Mouse (Mus musculus): ENCODE data around the gene Cdc42ep2. TPM values are rescaled to one million over a fixed set of nuclear protein-coding genes. Genes with fewer than 3 reads are reported as not detected.

The Cdc42ep2 gene
- polyA plus RNA-seq, 1 experiment from 2014 or later = 14.2 TPM

DNA sequence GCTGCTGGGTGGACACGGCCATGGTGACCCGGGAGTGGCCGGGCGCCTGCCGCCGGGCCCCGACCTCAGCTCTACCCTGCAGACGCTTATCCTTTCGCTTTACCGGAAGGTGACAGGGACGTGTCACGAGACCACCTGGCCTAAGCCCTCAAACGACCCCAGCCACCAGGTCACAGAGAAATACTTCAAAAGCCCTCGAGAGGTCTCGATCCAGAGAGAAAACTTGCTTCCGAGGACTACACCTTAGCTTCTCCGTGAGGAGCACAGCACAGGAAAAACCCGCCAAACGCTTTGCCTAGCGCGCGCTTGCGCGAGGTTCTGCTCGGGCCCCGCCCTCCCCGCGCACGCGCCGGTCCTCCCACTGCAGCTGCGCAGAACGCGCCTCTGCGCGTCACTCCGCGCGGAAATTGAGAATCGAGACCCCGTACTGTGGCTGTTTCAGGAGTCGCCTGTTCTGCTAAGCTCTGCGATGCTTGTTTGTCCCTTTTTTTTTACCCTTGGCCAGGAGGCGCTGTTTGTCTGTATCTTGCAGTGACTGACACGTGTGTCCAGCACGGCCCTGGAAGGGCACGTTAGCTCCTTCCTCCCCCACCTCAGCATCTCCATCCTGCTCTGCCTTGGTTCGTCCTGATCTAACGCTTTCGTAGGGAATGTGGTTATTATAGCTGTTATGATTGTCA is 39.4 kb upstream of the Cdc42ep2 start, which contains the start of gene Pola2:
TSS of gene Pola2 (minus strand) at position 320 of the 680 bp plus-strand sequence.
- peak; percentile 35; the same call in 1 of the 2 replicates for TF ChIP-seq CTCF (IDR thresholded peaks at IDR 0.05; ENCODE audit: low read depth)
- Histone ChIP-seq H3K27ac (peak within 1 kb of the TSS; percentile 9; the same call in 1 of the 2 replicates), H3K9ac (ENCODE audit: low read depth, low read length) (peak within 1 kb of the TSS; percentile 59), H3K4me2 (ENCODE audit: low read length) (peak within 1 kb of the TSS; percentile 89), H3K36me3 (ENCODE audit: insufficient read depth, low read length) (peaks cover 6% of the 10 kb centered on the region; the same call in 1 of the 2 replicates), H3K27me3 (ENCODE audit: insufficient read depth, low read length) (no peaks in the 10 kb centered on the region), H3K9me3 (replicated peaks; ENCODE audit: low read length) (no peaks in the 10 kb centered on the region), H3K4me1 (replicated peaks; ENCODE audit: insufficient read depth, low read length) (peaks cover 6% of the 10 kb centered on the region; the same call in 1 of the 2 replicates), H3K4me3 (replicated peaks; ENCODE audit: low read depth, low read length) (peak within 1 kb of the TSS; percentile 54)
- DNase-seq (ENCODE audit: low spot score) = peak; percentile 91
- ATAC-seq (replicated peaks; ENCODE audit: low FRiP score, low read depth) = peak; percentile 71
- under 1% methylated on average over 50 of the region's 50 CpGs for WGBS

DNA sequence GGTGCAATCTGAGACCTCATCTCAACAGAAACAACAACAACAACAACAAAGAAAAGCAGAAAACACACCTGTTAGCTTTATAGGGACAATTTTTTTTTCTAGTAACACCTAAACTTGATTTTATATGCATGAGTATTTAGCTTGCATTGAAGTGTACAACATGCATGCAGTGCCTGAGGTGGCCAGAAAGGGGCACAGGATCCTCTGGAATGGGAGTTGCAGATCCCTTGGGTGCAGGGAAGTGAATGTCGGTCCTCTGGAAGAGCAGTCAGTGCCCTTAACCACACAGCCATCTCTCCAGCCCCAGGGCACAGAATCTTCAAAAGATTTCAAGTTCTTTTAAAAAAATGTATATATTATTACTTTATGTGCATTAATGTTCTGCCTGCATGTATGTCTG is 38.0 kb upstream of the Cdc42ep2 start:
- Histone ChIP-seq H3K9ac (ENCODE audit: low read depth, low read length) (no peak overlapping the region), H3K9me3 (replicated peaks; ENCODE audit: low read length) (no peaks in the 10 kb centered on the region), H3K4me1 (replicated peaks; ENCODE audit: insufficient read depth, low read length) (peaks cover 6% of the 10 kb centered on the region; the same call in 1 of the 2 replicates), H3K4me2 (ENCODE audit: low read length) (peak overlapping the region; percentile 89), H3K27ac (no peak overlapping the region), H3K4me3 (replicated peaks; ENCODE audit: low read depth, low read length) (no peak overlapping the region), H3K36me3 (ENCODE audit: insufficient read depth, low read length) (peaks cover 6% of the 10 kb centered on the region; the same call in 1 of the 2 replicates), H3K27me3 (ENCODE audit: insufficient read depth, low read length) (no peaks in the 10 kb centered on the region)
- TF ChIP-seq CTCF (IDR thresholded peaks at IDR 0.05; ENCODE audit: low read depth) = peak; percentile 45
- 10% methylated on average over 1 of the region's 1 CpGs for WGBS
- ATAC-seq (replicated peaks; ENCODE audit: low FRiP score, low read depth) (no peak), DNase-seq (ENCODE audit: low spot score) (peak; percentile 27)

DNA sequence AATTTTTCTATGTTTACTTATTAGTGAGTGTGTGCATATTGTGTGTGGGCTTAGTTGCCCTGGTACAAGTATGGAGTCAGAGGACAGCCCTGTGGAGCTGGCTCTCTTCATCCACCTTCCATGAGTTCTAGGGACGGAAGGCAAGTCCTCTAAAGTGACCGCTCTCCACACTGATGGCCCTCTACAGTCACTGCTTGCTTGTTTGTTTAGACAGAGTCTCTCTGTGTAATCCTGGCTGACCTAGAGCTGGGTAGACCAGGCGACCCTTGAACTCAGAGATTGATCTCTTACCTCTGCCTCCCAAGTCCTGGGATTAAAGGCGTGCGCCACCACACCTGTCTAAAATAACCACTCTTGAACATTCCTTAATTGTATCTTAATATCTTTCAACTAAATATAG is 32.8 kb upstream of the Cdc42ep2 start:
- Histone ChIP-seq H3K27me3 (ENCODE audit: insufficient read depth, low read length) (no peaks in the 10 kb centered on the region), H3K36me3 (ENCODE audit: insufficient read depth, low read length) (peaks cover 6% of the 10 kb centered on the region; the same call in 1 of the 2 replicates), H3K4me1 (replicated peaks; ENCODE audit: insufficient read depth, low read length) (peaks cover 30% of the 10 kb centered on the region), H3K9me3 (replicated peaks; ENCODE audit: low read length) (no peaks in the 10 kb centered on the region), H3K9ac (ENCODE audit: low read depth, low read length) (no peak overlapping the region), H3K27ac (no peak overlapping the region), H3K4me3 (replicated peaks; ENCODE audit: low read depth, low read length) (no peak overlapping the region), H3K4me2 (ENCODE audit: low read length) (no peak overlapping the region)
- TF ChIP-seq CTCF (IDR thresholded peaks at IDR 0.05; ENCODE audit: low read depth) = no peak
- WGBS = 88% methylated on average over 5 of the region's 5 CpGs
- no peak for DNase-seq (ENCODE audit: low spot score)
- no peak for ATAC-seq (replicated peaks; ENCODE audit: low FRiP score, low read depth)

DNA sequence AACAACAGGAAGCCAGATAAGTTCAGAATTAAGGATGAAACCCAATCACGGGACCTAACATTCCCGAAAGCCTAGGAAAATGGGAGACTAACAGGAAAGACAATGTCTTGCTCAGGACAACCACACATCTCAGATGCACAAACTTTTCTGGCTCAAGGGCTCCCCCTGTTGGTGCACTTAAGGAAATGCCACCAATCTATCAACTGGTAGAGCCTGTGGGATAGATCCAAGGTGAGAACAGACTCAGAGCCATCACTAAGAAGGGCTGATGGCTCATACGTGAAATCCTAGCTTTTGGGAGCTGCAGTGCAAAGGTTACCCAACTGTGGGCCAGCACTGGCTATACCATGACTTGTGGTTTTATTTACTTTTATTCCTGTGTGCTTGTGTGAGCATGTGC is 32.1 kb upstream of the Cdc42ep2 start:
- DNase-seq (ENCODE audit: low spot score) = peak; percentile 91
- TF ChIP-seq CTCF (IDR thresholded peaks at IDR 0.05; ENCODE audit: low read depth) = peak; percentile 97
- Histone ChIP-seq H3K4me2 (ENCODE audit: low read length) (no peak overlapping the region), H3K9me3 (replicated peaks; ENCODE audit: low read length) (no peaks in the 10 kb centered on the region), H3K9ac (ENCODE audit: low read depth, low read length) (no peak overlapping the region), H3K4me3 (replicated peaks; ENCODE audit: low read depth, low read length) (no peak overlapping the region), H3K27ac (no peak overlapping the region), H3K27me3 (ENCODE audit: insufficient read depth, low read length) (no peaks in the 10 kb centered on the region), H3K4me1 (replicated peaks; ENCODE audit: insufficient read depth, low read length) (peaks cover 35% of the 10 kb centered on the region), H3K36me3 (ENCODE audit: insufficient read depth, low read length) (peaks cover 7% of the 10 kb centered on the region; the same call in 1 of the 2 replicates)
- ATAC-seq (replicated peaks; ENCODE audit: low FRiP score, low read depth) = no peak; the same call in 1 of the 2 replicates
- WGBS = 13% methylated on average over 3 of the region's 3 CpGs

DNA sequence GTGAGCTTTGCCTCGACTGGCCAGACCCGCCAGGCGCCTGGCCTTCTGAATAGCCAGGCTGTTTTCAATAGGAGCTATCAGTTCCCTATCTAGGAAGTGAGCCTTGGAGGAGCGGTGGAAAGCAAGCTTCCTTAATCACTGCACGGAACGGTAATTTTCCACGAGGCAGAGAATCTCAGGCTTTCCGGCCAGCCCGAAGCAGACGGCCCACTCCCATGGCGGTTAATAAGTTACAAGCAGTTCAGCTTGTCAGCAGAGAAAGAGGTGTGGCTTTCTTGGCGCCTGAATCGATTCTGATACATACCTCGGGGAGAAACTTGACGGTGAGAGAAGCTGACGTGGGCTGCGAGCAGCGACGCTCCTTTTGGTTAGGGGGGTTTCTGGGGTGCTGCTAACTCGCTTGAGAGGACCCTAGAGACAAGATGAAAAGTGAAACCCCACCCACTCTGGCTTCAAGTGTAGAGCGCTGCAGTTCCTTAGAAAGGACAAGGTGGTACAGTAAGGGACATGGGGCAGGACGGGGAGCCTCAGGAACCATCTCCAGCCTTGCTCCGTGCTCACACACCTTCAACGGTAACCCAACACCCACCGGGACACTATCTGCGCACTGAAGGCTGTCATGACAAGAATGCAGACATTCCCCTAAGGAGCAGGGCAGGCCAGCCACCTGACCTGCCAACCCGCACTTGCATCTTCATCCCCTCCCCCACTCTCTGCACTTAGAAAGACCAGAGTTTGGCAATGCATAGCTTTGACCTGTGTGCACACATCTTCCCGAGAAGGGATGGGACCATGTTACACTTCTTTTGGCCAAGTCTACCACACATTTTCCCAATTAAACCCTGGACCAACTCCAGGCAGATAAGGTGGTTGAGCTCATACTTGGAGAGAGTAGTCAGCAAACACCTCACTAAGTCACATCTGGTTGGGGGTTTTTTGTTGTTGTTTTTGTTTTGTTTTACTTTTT is 31.4 kb upstream of the Cdc42ep2 start:
- H3K4me1 ChIP-seq (replicated peaks; ENCODE audit: insufficient read depth, low read length) = peaks cover 39% of the 10 kb centered on the region
- peak; percentile 16; the same call in 1 of the 2 replicates for ATAC-seq (replicated peaks; ENCODE audit: low FRiP score, low read depth)
- H3K36me3 ChIP-seq (ENCODE audit: insufficient read depth, low read length) = peaks cover 10% of the 10 kb centered on the region; the same call in 1 of the 2 replicates
- H3K4me3 ChIP-seq (replicated peaks; ENCODE audit: low read depth, low read length) = 0 out of 2 replicates have a peak overlapping the region, but pooled peaks have one; percentile 18
- H3K9me3 ChIP-seq (replicated peaks; ENCODE audit: low read length) = no peaks in the 10 kb centered on the region
- H3K27me3 ChIP-seq (ENCODE audit: insufficient read depth, low read length) = no peaks in the 10 kb centered on the region
- no peak for TF ChIP-seq CTCF (IDR thresholded peaks at IDR 0.05; ENCODE audit: low read depth)
- peak; percentile 83 for DNase-seq (ENCODE audit: low spot score)
- 45% methylated on average over 28 of the region's 28 CpGs for WGBS
- peak overlapping the region; percentile 48 for H3K4me2 ChIP-seq (ENCODE audit: low read length)
- peak overlapping the region; percentile 72 for H3K27ac ChIP-seq
- H3K9ac ChIP-seq (ENCODE audit: low read depth, low read length) = no peak overlapping the region

DNA sequence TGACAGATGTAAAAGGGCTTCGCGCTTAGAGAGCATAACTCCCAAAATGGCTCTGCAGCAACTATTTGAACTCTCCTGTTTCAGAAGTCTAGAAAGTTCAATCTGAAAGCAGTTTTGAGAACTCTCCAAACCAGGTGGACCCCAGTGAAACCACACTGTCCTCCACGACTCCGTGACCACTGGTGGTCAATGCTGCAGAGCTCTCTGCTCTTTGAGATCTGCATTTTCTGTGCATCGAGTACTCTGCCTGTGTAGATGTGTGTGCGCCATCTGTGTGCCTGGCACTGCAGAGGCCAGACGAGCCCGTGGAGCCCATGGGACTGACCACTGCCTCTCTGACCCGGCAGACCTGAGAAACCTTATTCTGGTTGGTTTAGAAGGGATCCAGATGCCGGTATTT is 30.3 kb upstream of the Cdc42ep2 start:
- Histone ChIP-seq H3K4me2 (ENCODE audit: low read length) (no peak overlapping the region), H3K9ac (ENCODE audit: low read depth, low read length) (no peak overlapping the region), H3K9me3 (replicated peaks; ENCODE audit: low read length) (no peaks in the 10 kb centered on the region), H3K27ac (peak overlapping the region; percentile 72), H3K36me3 (ENCODE audit: insufficient read depth, low read length) (peaks cover 20% of the 10 kb centered on the region), H3K4me1 (replicated peaks; ENCODE audit: insufficient read depth, low read length) (peaks cover 39% of the 10 kb centered on the region), H3K4me3 (replicated peaks; ENCODE audit: low read depth, low read length) (no peak overlapping the region), H3K27me3 (ENCODE audit: insufficient read depth, low read length) (no peaks in the 10 kb centered on the region)
- TF ChIP-seq CTCF (IDR thresholded peaks at IDR 0.05; ENCODE audit: low read depth) = no peak
- DNase-seq (ENCODE audit: low spot score) (no peak), ATAC-seq (replicated peaks; ENCODE audit: low FRiP score, low read depth) (no peak)
- WGBS = 59% methylated on average over 10 of the region's 10 CpGs
